ENCODE assay signal across 1 mouse cellular context in the genomic region with DNA sequence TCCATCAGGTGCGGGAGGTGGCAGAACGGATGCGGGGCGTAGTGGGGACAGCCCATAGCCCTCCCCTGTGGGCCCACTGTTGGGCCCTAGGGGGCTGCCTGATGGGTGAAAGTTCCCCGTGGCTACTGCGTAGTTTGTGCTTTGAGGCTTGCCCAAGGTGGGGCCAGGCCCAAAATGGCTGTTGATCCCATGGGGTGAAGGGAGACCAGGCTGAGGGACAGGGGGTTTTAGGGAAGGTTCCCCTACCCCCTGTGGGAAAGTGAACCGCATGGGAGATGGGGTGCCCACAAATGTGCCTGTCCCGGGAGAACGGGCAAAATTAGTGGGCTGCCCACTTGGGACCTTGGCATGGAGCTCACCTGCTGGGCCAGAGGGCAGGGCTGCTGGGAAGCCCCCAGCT.
A peak's percentile ranks its signal among the peaks of the same experiment; 100 is the strongest.
TF ChIP-seq lines count a peak whose summit lies in the region.

No protein-coding gene starts in this region.

TF ChIP-seq in MEL, 35 proteins besides CTCF, POLR2A, EP300 and RAD21:
- TF ChIP-seq POLR2AphosphoS2 (IDR thresholded peaks at IDR 0.05; ENCODE audit: low read length) (0 out of 2 replicates have a peak, but pooled peaks have one; percentile 27), MYC (IDR thresholded peaks at IDR 0.05; ENCODE audit: low read depth, low read length) (no peak)
